Mouse (Mus musculus) heart, adult 2 months (tissue): ENCODE data around the gene Trim80. TPM values are rescaled to one million over a fixed set of nuclear protein-coding genes. Genes with fewer than 3 reads are reported as not detected.

Experiments
- DNase-seq, 2 experiments: peaks; one replicate each; pipeline ENCODE4 v3.0.0; 2021
- H3K27ac ChIP-seq: fragments of 200-600 bp; 2 replicates; pipeline ENCODE4 v1.8.1; 2022
- H3K27me3 ChIP-seq: fragments of 200-500 bp; 2 replicates; pipeline ENCODE4 v1.6.1; 2012; ENCODE audit warnings: mild to moderate bottlenecking, low read length, inconsistent platforms, mixed read lengths; ENCODE audit not compliant: control insufficient read depth, insufficient read depth
- H3K36me3 ChIP-seq: fragments of 200-500 bp; 2 replicates; pipeline ENCODE4 v1.6.1; 2012; ENCODE audit warnings: low read length, inconsistent platforms; ENCODE audit not compliant: control insufficient read depth, insufficient read depth
- H3K4me1 ChIP-seq: fragments of 200-500 bp; 2 replicates; pipeline ENCODE4 v1.6.1; 2011; ENCODE audit warnings: low read length; ENCODE audit not compliant: control insufficient read depth, insufficient read depth
- H3K4me3 ChIP-seq: fragments of 200-600 bp; 2 replicates; pipeline ENCODE4 v1.8.1; 2022
- H3K79me2 ChIP-seq: fragments of 200-500 bp; replicated peaks from 2 replicates; pipeline ENCODE4 v1.6.1; 2012; ENCODE audit warnings: mild to moderate bottlenecking, inconsistent platforms, low read length, moderate library complexity, mixed read lengths; ENCODE audit not compliant: control insufficient read depth, insufficient read depth
- H3K9ac ChIP-seq: fragments of 200-500 bp; 2 replicates; pipeline ENCODE4 v1.6.1; 2012; ENCODE audit warnings: low read depth, mild to moderate bottlenecking, control low read depth, inconsistent platforms, low read length, mixed read lengths
- CTCF ChIP-seq: fragments of 200-600 bp; IDR thresholded peaks from 2 replicates; pipeline ENCODE4 v1.8.1; 2022; ENCODE audit warnings: antibody characterized with exemption, mild to moderate bottlenecking, moderate library complexity
- EP300 ChIP-seq: fragments of 200-500 bp; IDR thresholded peaks from 2 replicates; pipeline ENCODE4 v1.6.1; 2011; ENCODE audit warnings: low read depth, low read length, control low read depth; ENCODE audit not compliant: insufficient read depth
- POLR2A ChIP-seq: fragments of 200-500 bp; IDR thresholded peaks from 2 replicates; pipeline ENCODE4 v1.6.1; 2011; ENCODE audit warnings: mild to moderate bottlenecking, low read depth, low read length, control low read depth; ENCODE audit not compliant: insufficient read depth
- WGBS: fragments of 180-500 bp; shearing (Covaris S2); methylation state at CpG from one replicate; pipeline ENCODE4 v1.1.7; 2018; 5-methylcytosine and 5-hydroxymethylcytosine counted together
- intact Hi-C: fragments of 180-260 bp; cut with DNase I; formaldehyde crosslinking; loops from one replicate; pipeline ENCODE4 v1.15.1; 2025
- polyA plus RNA-seq: library from polyadenylated mRNA; depleted of rRNA; stranded (reverse); fragments of >200 nt; gene quantifications from 2 replicates; pipeline ENCODE4 v1.2.3, GENCODE M21; 2012
- total RNA-seq, 2 experiments: library from RNA; stranded (reverse); gene quantifications; 2 replicates each; pipeline ENCODE4 v1.2.3; 2021

Trim80 gene
- total and polyA plus RNA-seq, 3 experiments = 0.13 to 0.33 TPM; not detected in 1

DNA sequence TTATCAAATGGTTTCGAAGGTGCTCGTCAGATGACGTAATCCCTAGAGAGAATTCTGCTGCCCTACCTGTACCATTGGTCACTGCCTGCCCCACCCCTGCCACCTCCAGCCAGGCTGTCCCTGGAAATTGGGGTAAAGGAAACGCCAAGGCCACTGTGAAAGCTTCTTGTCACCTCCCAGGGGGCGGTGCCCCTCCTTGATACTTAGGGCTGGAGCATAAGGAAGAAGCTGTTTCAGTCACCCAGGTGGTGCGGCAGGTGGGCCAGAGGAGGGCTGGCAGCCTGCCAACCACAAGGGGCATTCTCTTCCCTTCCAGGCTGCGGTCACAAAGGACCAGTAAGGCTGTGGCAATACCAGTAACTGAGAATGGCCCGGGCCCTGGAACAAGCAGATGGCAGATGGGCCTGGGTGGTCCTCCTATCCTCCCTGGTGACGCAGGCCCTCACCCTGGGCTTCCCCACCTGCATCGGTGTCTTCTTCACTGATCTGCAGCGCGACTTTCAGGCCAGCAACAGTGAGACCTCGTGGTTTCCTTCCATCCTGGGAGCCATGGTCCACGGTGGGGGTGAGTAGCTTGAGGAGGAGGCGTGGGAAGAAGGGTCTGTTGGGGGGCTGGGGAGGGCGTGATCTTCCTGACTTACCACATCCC lies 22.0 kb downstream of the Trim80 start, which contains the start of gene Slc16a5:
TSS of gene Slc16a5 (plus strand) at position 232 of the 649 bp plus-strand sequence.
- WGBS = 84% methylated on average over 16 of the region's 16 CpGs

DNA sequence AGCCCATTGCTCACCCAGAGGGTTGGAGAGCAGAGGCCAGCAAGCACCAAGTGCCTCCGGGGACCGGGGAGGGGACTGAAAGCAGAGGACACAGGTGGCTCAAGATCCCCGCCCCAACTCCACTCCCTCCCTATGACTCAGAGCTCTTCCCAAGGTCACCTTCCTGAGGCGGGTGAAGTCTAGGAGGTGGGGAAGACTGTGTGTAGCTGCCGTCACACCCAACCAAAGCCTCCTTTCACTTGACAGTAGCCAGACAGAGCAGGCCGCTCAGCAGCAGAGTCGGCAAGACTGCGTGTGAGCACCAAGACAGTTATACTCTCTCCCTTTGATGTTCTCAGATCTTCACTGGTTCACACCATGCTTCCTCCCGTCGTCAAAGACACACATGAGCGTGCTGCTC lies 23.1 kb downstream of the Trim80 start:
- H3K79me2 ChIP-seq = no peaks in the 10 kb centered on the region
- no peak overlapping the region for H3K9ac ChIP-seq
- no peaks in the 10 kb centered on the region for H3K36me3 ChIP-seq
- no peaks in the 10 kb centered on the region for H3K27me3 ChIP-seq
- no peak overlapping the region for H3K4me3 ChIP-seq
- no peak for DNase-seq
- no peaks in the 10 kb centered on the region; the same call in 1 of the 2 replicates for H3K4me1 ChIP-seq
- intact Hi-C loops = no loop called here
- no peak overlapping the region for H3K27ac ChIP-seq
- 68% methylated on average over 11 of the region's 11 CpGs for WGBS
- TF ChIP-seq POLR2A (no peak), CTCF (no peak), EP300 (no peak)

More for the DNA sequence above, 22.0 kb downstream of the Trim80 start, which contains the start of gene Slc16a5:
- Histone ChIP-seq H3K4me3 (no peak within 1 kb of the TSS), H3K27ac (no peak within 1 kb of the TSS), H3K9ac (no peak within 1 kb of the TSS), H3K36me3 (no peaks in the 10 kb centered on the region), H3K79me2 (no peaks in the 10 kb centered on the region), H3K27me3 (no peaks in the 10 kb centered on the region), H3K4me1 (no peaks in the 10 kb centered on the region; the same call in 1 of the 2 replicates)
- intact Hi-C loops = no loop called here
- no peak for DNase-seq
- TF ChIP-seq EP300 = no peak
- no peak for TF ChIP-seq CTCF
- no peak for TF ChIP-seq POLR2A

- Histone ChIP-seq H3K4me1 (no peaks in the 10 kb centered on the region; the same call in 1 of the 2 replicates), H3K9ac (no peak overlapping the region), H3K27ac (no peak overlapping the region), H3K4me3 (no peak overlapping the region), H3K27me3 (no peaks in the 10 kb centered on the region), H3K79me2 (no peaks in the 10 kb centered on the region), H3K36me3 (no peaks in the 10 kb centered on the region)
- TF ChIP-seq POLR2A = no peak
- no peak for TF ChIP-seq CTCF
- TF ChIP-seq EP300 = no peak
- WGBS = 89% methylated on average over 8 of the region's 8 CpGs
- intact Hi-C loops = no loop called here
- no peak for DNase-seq
Measured at GRCm38 (mm10) chr11:115464851-115465250, 24.5 kb downstream of the Trim80 start.

DNA sequence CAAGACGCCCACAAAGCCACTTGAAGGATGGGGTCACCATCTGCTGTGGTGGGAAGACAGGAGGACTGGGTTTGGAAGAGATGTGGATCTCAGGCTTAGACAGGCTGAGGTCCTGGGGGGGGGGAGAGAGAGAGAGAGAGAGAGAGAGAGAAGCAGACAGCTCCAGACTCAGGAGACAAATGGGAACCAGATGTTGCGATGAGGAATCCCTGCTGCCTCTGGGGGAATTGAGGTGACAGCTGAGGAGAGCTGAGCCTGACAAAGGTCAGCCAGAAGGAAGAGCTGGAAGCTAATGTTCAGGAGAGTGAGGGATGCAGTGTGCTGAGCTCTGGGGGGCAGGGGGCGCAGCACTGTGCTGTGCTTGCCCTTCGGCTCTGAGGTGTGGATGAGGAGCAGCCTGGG lies 26.9 kb downstream of the Trim80 start:
- Histone ChIP-seq H3K79me2 (no peaks in the 10 kb centered on the region), H3K27ac (no peak overlapping the region), H3K4me3 (no peak overlapping the region), H3K4me1 (no peaks in the 10 kb centered on the region; the same call in 1 of the 2 replicates), H3K27me3 (no peaks in the 10 kb centered on the region), H3K36me3 (no peaks in the 10 kb centered on the region), H3K9ac (no peak overlapping the region)
- no peak for DNase-seq
- 58% methylated on average over 4 of the region's 4 CpGs for WGBS
- no peak for TF ChIP-seq CTCF
- TF ChIP-seq POLR2A = no peak
- no peak for TF ChIP-seq EP300
- intact Hi-C loops = no loop called here

- 54% methylated on average over 7 of the region's 7 CpGs for WGBS
- intact Hi-C loops = no loop called here
- peak in 1 of 2 experiments; percentile 48 for DNase-seq
- H3K9ac ChIP-seq = no peak overlapping the region
- H3K36me3 ChIP-seq = no peaks in the 10 kb centered on the region
- no peaks in the 10 kb centered on the region for H3K27me3 ChIP-seq
- H3K4me3 ChIP-seq = no peak overlapping the region
- TF ChIP-seq EP300 = no peak
- TF ChIP-seq CTCF = no peak
- no peak for TF ChIP-seq POLR2A
- H3K27ac ChIP-seq = no peak overlapping the region; the same call in 1 of the 2 replicates
- no peaks in the 10 kb centered on the region for H3K79me2 ChIP-seq
- H3K4me1 ChIP-seq = peaks cover 10% of the 10 kb centered on the region
Measured at GRCm38 (mm10) chr11:115472183-115472582, 31.8 kb downstream of the Trim80 start.

- WGBS = 9% methylated on average over 15 of the region's 15 CpGs
Measured at GRCm38 (mm10) chr11:115473626-115474275, 33.4 kb downstream of the Trim80 start.

More at GRCm38 (mm10) chr11:115473626-115474275, 33.4 kb downstream of the Trim80 start:
- intact Hi-C loops = loop anchor here (1.0 to 2.0 kb wide), 3 partner anchors 45 to 115 kb away; no protein-coding TSS in a partner anchor
- Histone ChIP-seq H3K4me1 (peaks cover 10% of the 10 kb centered on the region), H3K4me3 (no peak overlapping the region), H3K9ac (peak overlapping the region; percentile 35), H3K27me3 (no peaks in the 10 kb centered on the region), H3K36me3 (no peaks in the 10 kb centered on the region), H3K27ac (peak overlapping the region; percentile 72), H3K79me2 (no peaks in the 10 kb centered on the region)
- peak; percentile 91 to 96 for DNase-seq
- TF ChIP-seq CTCF (no peak), EP300 (peak; percentile 94), POLR2A (peak; percentile 56; the same call in 1 of the 2 replicates)
